11 mouse cellular contexts compared by ENCODE assay signal in genomic region chr6:39318631-39319010, GRCm38 (mm10). TPM values are rescaled to one million over a fixed set of nuclear protein-coding genes. Genes with fewer than 3 reads are reported as not detected.
DNase-seq lines count a peak whose midpoint lies in the region; ATAC-seq and TF ChIP-seq lines count a peak whose summit lies in the region.
"Had no signal": no experiment of that assay in that cellular context is flagged by ENCODE, and none has a peak within 500 bp of the region (broad histone marks: within the 10 kb centered on the region; RNA-seq: fewer than 3 reads in every experiment).

No protein-coding gene starts in this region.

- ATAC-seq in midbrain, embryonic 11.5 days (ENCODE audit: low FRiP score): no peak
- ATAC-seq in midbrain, embryonic 13.5 days: no peak

- no peak overlapping the region for H3K27ac ChIP-seq in midbrain, embryonic 11.5 days (ENCODE audit: low read depth, low read length)
- no peak overlapping the region for H3K27ac ChIP-seq in midbrain, embryonic 13.5 days
- peak overlapping the region; percentile 73 for H3K27ac ChIP-seq in cortical plate, adult 2 months (ENCODE audit: insufficient read depth, low read length)
- H3K27ac ChIP-seq: liver, embryonic 14.5 days had no signal

- H3K9me3 ChIP-seq in midbrain, embryonic 11.5 days (ENCODE audit: control insufficient read depth, low read length): no peaks in the 10 kb centered on the region
- H3K9me3 ChIP-seq in midbrain, embryonic 13.5 days: no peaks in the 10 kb centered on the region
- H3K9me3 ChIP-seq: forebrain, embryonic 13.5 days had no signal

- no peaks in the 10 kb centered on the region for H3K4me1 ChIP-seq in midbrain, embryonic 11.5 days (ENCODE audit: control insufficient read depth, insufficient read depth, low read length)
- no peaks in the 10 kb centered on the region for H3K4me1 ChIP-seq in midbrain, embryonic 13.5 days (replicated peaks)
- peaks cover 8% of the 10 kb centered on the region; the same call in 1 of the 2 replicates for H3K4me1 ChIP-seq in cortical plate, adult 2 months (ENCODE audit: control insufficient read depth, insufficient read depth, low read length)

- 93% methylated on average over 2 of the region's 2 CpGs for WGBS in midbrain, embryonic 11.5 days
- WGBS in midbrain, embryonic 13.5 days: 83% methylated on average over 2 of the region's 2 CpGs

- H3K4me2 ChIP-seq in midbrain, embryonic 11.5 days: no peak overlapping the region
- H3K4me2 ChIP-seq in midbrain, embryonic 13.5 days (replicated peaks): no peak overlapping the region
- H3K4me2 ChIP-seq: forebrain, embryonic 13.5 days had no signal

- TF ChIP-seq POLR2A in cortical plate, adult 2 months (IDR thresholded peaks at IDR 0.05; ENCODE audit: extremely low read depth, insufficient read depth, low read length): no peak

- no peaks in the 10 kb centered on the region for H3K27me3 ChIP-seq in midbrain, embryonic 11.5 days (ENCODE audit: control insufficient read depth, insufficient read depth, low read length)
- no peaks in the 10 kb centered on the region for H3K27me3 ChIP-seq in midbrain, embryonic 13.5 days
- H3K27me3 ChIP-seq: forebrain, embryonic 13.5 days had no signal

- no peak overlapping the region for H3K4me3 ChIP-seq in midbrain, embryonic 11.5 days (ENCODE audit: low read depth, low read length)
- no peak overlapping the region for H3K4me3 ChIP-seq in midbrain, embryonic 13.5 days (replicated peaks)
- no peak overlapping the region for H3K4me3 ChIP-seq in cortical plate, adult 2 months (ENCODE audit: insufficient read depth, low read length)
- H3K4me3 ChIP-seq: forebrain, embryonic 13.5 days had no signal

- no peaks in the 10 kb centered on the region for H3K36me3 ChIP-seq in midbrain, embryonic 11.5 days (ENCODE audit: control insufficient read depth, insufficient read depth, low read length)
- H3K36me3 ChIP-seq in midbrain, embryonic 13.5 days: no peaks in the 10 kb centered on the region

- peak; percentile 24 to 68 for DNase-seq in frontal cortex, adult 2 months (ENCODE audit: extremely low spot score in 1 of 2, low spot score in 1 of 2)
- DNase-seq in frontal cortex, postnatal 10 days (ENCODE audit: low spot score in 2 of 2): no peak
- DNase-seq in midbrain, embryonic 11.5 days (ENCODE audit: low spot score, missing footprints): peak; percentile 49
- peak; percentile 25 to 61 for DNase-seq in left cerebral cortex, postnatal 14 days (ENCODE audit: low spot score in 2 of 2)
- no peak for DNase-seq in urinary bladder, postnatal 14 days (ENCODE audit: low spot score)
- DNase-seq in urinary bladder, adult 18-20 months (ENCODE audit: low spot score in 2 of 2): no peak
- DNase-seq: thymus, adult 2 months had no signal

- TF ChIP-seq CTCF in cortical plate, adult 2 months (IDR thresholded peaks at IDR 0.05; ENCODE audit: extremely low read depth, insufficient read depth, low read length): no peak

- intact Hi-C loops in left cerebral cortex, postnatal 14 days (cut with DNase I): loop anchor here (2.0 kb wide), 1 partner anchor 112 kb away; the partner anchor contains the start of gene Kdm7a

- no peak overlapping the region for H3K9ac ChIP-seq in midbrain, embryonic 11.5 days (ENCODE audit: low read length)
- no peak overlapping the region for H3K9ac ChIP-seq in midbrain, embryonic 13.5 days (replicated peaks)
- H3K9ac ChIP-seq: forebrain, embryonic 13.5 days; liver, embryonic 14.5 days had no signal

RNA-seq across cellular contexts. Expression of gene Slc37a3, which starts 58.9 kb away (rescaled TPM):
- polyA plus RNA-seq in frontal cortex, adult 2 months (2012; rRNA removed): 30.6 and 34.8 TPM in 2 replicates
- polyA plus RNA-seq in midbrain, embryonic 11.5 days (2014; fragmentation: Nextera tagmentation; extraction: Ambion mirVana): 43.6 and 50.7 TPM in 2 replicates
- 59.8 and 60.2 TPM in 2 replicates for polyA plus RNA-seq in midbrain, embryonic 13.5 days (2015; fragmentation: Nextera tagmentation; extraction: Ambion mirVana)
- polyA plus RNA-seq in cortical plate, adult 2 months (2012; rRNA removed): 32.7 and 36.3 TPM in 2 replicates
- total RNA-seq in left cerebral cortex, postnatal 14 days (2021): 10 to 100 TPM; 64.9 to 80.9 TPM

Comparison
In these comparisons a context has a peak if more than half of its experiments do, and no peak if none do; other contexts are left out.
1. DNase-seq: peak in frontal cortex, adult 2 months (2 of 2), midbrain, embryonic 11.5 days (single experiment) and left cerebral cortex, postnatal 14 days (2 of 2); none in frontal cortex, postnatal 10 days (0 of 2), urinary bladder, postnatal 14 days (single experiment) and urinary bladder, adult 18-20 months (0 of 2).